Mouse (Mus musculus) megakaryocyte, embryonic 14.5 days (primary cell): ENCODE results near the gene Mthfd1l.

Experiments
- FLI1 ChIP-seq: IDR thresholded peaks from 2 replicates; pipeline ENCODE4 v1.6.1; 2012; ENCODE audit warnings: low read length, inconsistent platforms, mixed read lengths
- GATA1 ChIP-seq: IDR thresholded peaks from 3 replicates; pipeline ENCODE4 v1.6.1; 2012; ENCODE audit warnings: mixed read lengths, low read length, inconsistent platforms, borderline replicate concordance

DNA sequence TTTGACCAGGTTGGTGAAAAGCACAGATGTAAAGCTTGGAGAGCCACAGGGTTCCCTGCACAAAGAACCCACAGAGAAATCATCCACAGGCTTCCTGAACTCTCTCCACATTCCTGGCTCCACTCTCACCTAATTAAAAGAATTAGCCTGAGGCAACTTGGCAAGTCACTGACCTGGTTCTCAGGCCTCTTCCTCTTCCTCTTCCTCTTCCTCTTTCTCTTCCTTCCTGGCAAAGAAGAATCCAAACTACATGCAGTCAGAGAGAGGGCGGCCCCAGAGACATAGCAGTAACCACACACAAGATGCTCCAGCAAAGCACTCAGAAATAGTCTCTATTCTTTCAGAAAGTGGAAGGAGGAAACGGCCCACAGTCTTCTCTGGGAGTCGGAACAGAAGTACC, 201.8 kb downstream of the Mthfd1l start:
- TF ChIP-seq GATA1 (no peak), FLI1 (no peak)
